Mouse (Mus musculus) lung, postnatal 0 days (tissue): ENCODE data around the gene Hip1r. TPM values are rescaled to one million over a fixed set of nuclear protein-coding genes. Genes with fewer than 3 reads are reported as not detected.
"Not testable (repeated sequence)": the region's sequence is repeated elsewhere in the genome, so short reads cannot be mapped to it uniquely, and the experiment has no call there.

ENCODE experiments used
- ATAC-seq: fragments of 200-750 bp; cut with Nextera tagmentation; 2 replicates; pipeline ENCODE4 v1.8.0; 2017; ENCODE audit warnings: moderate library complexity
- DNase-seq: peaks from one replicate; pipeline ENCODE4 v3.0.0-alpha.2; 2016; ENCODE audit warnings: low spot score
- H3K27ac ChIP-seq: fragments of 300-500 bp; sonication (generic); 2 replicates; pipeline ENCODE4 v1.5.1; 2014; ENCODE audit warnings: antibody characterized with exemption, mild to moderate bottlenecking, low read length, mixed read lengths
- H3K27me3 ChIP-seq: fragments of 300-500 bp; sonication (generic); replicated peaks from 2 replicates; pipeline ENCODE4 v1.6.1; 2014; ENCODE audit warnings: low read length, mixed read lengths; ENCODE audit not compliant: insufficient read depth
- H3K36me3 ChIP-seq: fragments of 300-500 bp; sonication (generic); 2 replicates; pipeline ENCODE4 v1.6.1; 2014; ENCODE audit warnings: low read length, mixed read lengths; ENCODE audit not compliant: insufficient read depth
- H3K4me1 ChIP-seq: fragments of 300-500 bp; sonication (generic); 2 replicates; pipeline ENCODE4 v1.6.1; 2014; ENCODE audit warnings: antibody characterized with exemption, low read depth, low read length, mixed read lengths; ENCODE audit not compliant: insufficient read depth
- H3K4me2 ChIP-seq: fragments of 300-500 bp; sonication (generic); replicated peaks from 2 replicates; pipeline ENCODE4 v1.6.1; 2014; ENCODE audit warnings: low read depth, mild to moderate bottlenecking, low read length, moderate library complexity, mixed read lengths
- H3K4me3 ChIP-seq: fragments of 300-500 bp; sonication (generic); 2 replicates; pipeline ENCODE4 v1.5.1; 2014; ENCODE audit warnings: low read depth, low read length
- H3K9ac ChIP-seq: fragments of 300-500 bp; sonication (generic); replicated peaks from 2 replicates; pipeline ENCODE4 v1.6.1; 2014; ENCODE audit warnings: low read depth, mild to moderate bottlenecking
- H3K9me3 ChIP-seq: fragments of 300-500 bp; sonication (generic); 2 replicates; pipeline ENCODE4 v1.6.1; 2016; ENCODE audit warnings: low read length, mixed read lengths
- CTCF ChIP-seq: IDR thresholded peaks from 2 replicates; pipeline ENCODE4 v1.5.1; 2016; ENCODE audit warnings: antibody characterized with exemption, mild to moderate bottlenecking
- EP300 ChIP-seq: IDR thresholded peaks from 2 replicates; pipeline ENCODE4 v1.6.1; 2016; ENCODE audit warnings: antibody characterized with exemption, mild to moderate bottlenecking, control low read depth
- WGBS: fragments of 180-500 bp; shearing (Covaris S2); extraction: QIAGEN DNeasy Blood & Tissue Kit; methylation state at CpG from one replicate; pipeline ENCODE4 v1.1.7; 2014; 5-methylcytosine and 5-hydroxymethylcytosine counted together
- microRNA-seq: library from miRNA; unstranded; fragments of <30 nt; microRNA quantifications from one replicate; pipeline ENCODE4, GENCODE M21; 2016
- polyA plus RNA-seq: library from polyadenylated mRNA; unstranded; fragments of >200 nt; fragmentation: Nextera tagmentation; extraction: Ambion mirVana; gene quantifications from 2 replicates; pipeline ENCODE4 v1.2.1, GENCODE M21; 2015

Gene Hip1r
- polyA plus RNA-seq, 1 experiment from 2014 or later, result 20.0 TPM

GRCm38 (mm10) chr5:124049249-124050045 is 76.0 kb downstream of the Hip1r start:
- WGBS, result 57% methylated on average over 15 of the region's 15 CpGs
- no peak overlapping the region for H3K9ac ChIP-seq
- DNase-seq, result no peak

GRCm38 (mm10) chr5:124050095-124051050 is 76.9 kb downstream of the Hip1r start:
- Histone ChIP-seq H3K9me3 (no peaks in the 10 kb centered on the region), H3K4me2 (no peak overlapping the region), H3K36me3 (no peaks in the 10 kb centered on the region), H3K4me1 (peaks cover 4% of the 10 kb centered on the region; the same call in 1 of the 2 replicates), H3K4me3 (no peak overlapping the region), H3K27me3 (no peaks in the 10 kb centered on the region), H3K27ac (peak overlapping the region; percentile 52), H3K9ac (no peak overlapping the region)
- ATAC-seq, result peak; percentile 29; the same call in 1 of the 2 replicates
- WGBS, result 42% methylated on average over 14 of the region's 14 CpGs
- DNase-seq, result peak; percentile 38
- TF ChIP-seq CTCF, result peak; percentile 31; the same call in 1 of the 2 replicates
- TF ChIP-seq EP300, result no peak

More at GRCm38 (mm10) chr5:124049249-124050045, 76.0 kb downstream of the Hip1r start:
- Histone ChIP-seq H3K9me3 (no peaks in the 10 kb centered on the region), H3K27me3 (no peaks in the 10 kb centered on the region), H3K4me3 (no peak overlapping the region), H3K36me3 (no peaks in the 10 kb centered on the region), H3K4me2 (no peak overlapping the region), H3K4me1 (peaks cover 4% of the 10 kb centered on the region; the same call in 1 of the 2 replicates), H3K27ac (peak overlapping the region; percentile 52)
- TF ChIP-seq EP300 (no peak), CTCF (no peak)
- 0 out of 2 replicates have a peak, but pooled peaks have one; percentile 2 for ATAC-seq

GRCm38 (mm10) chr5:124051899-124052491 is 78.6 kb downstream of the Hip1r start:
- no peaks in the 10 kb centered on the region for H3K36me3 ChIP-seq
- H3K9ac ChIP-seq, result no peak overlapping the region
- 55% methylated on average over 11 of the region's 11 CpGs for WGBS
- H3K4me3 ChIP-seq, result no peak overlapping the region
- no peak for TF ChIP-seq EP300
- no peak for TF ChIP-seq CTCF
- peaks cover 4% of the 10 kb centered on the region; the same call in 1 of the 2 replicates for H3K4me1 ChIP-seq
- DNase-seq (peak; percentile 57), ATAC-seq (peak; percentile 62)
- no peak overlapping the region for H3K4me2 ChIP-seq
- H3K27me3 ChIP-seq, result no peaks in the 10 kb centered on the region
- no peaks in the 10 kb centered on the region for H3K9me3 ChIP-seq
- no peak overlapping the region for H3K27ac ChIP-seq

- 90% methylated on average over 7 of the region's 7 CpGs for WGBS
- not testable (repeated sequence) for H3K9me3 ChIP-seq, H3K4me2 ChIP-seq, H3K36me3 ChIP-seq, H3K4me3 ChIP-seq, H3K4me1 ChIP-seq, DNase-seq, H3K27ac ChIP-seq, ATAC-seq, H3K9ac ChIP-seq, H3K27me3 ChIP-seq
These were observed 79.2 kb downstream of the Hip1r start for GRCm38 (mm10) chr5:124052641-124053040.

Small RNA genes within 50 kb of the gene (microRNA-seq; reads per million reads assigned to microRNA genes)
- not detected for gene Mir7032

Other genes starting within 250 kb of the Hip1r start
- gene Rsrc2, start 224.2 kb upstream of the Hip1r start, polyA plus RNA-seq, result 96.7 and 102 TPM in 2 replicates
- 0.92 and 2.9 TPM in 2 replicates for gene Kntc1, start 223.9 kb upstream of the Hip1r start, polyA plus RNA-seq
- 3.7 and 5.4 TPM in 2 replicates for gene Hcar2, start 108.1 kb upstream of the Hip1r start, polyA plus RNA-seq
- 0.53 and 0.55 TPM in 2 replicates for gene Hcar1, start 93.6 kb upstream of the Hip1r start, polyA plus RNA-seq
- gene Denr, start 66.5 kb upstream of the Hip1r start, polyA plus RNA-seq, result 70.7 and 87.3 TPM in 2 replicates
- gene Gm43518, start 46.2 kb upstream of the Hip1r start, polyA plus RNA-seq, result 0.24 and 1.2 TPM in 2 replicates
- gene Ccdc62, start 42.9 kb upstream of the Hip1r start, polyA plus RNA-seq, result 5.9 and 6.3 TPM in 2 replicates
- gene Vps37b, start 58.6 kb downstream of the Hip1r start, polyA plus RNA-seq, result 28.5 and 31.0 TPM in 2 replicates
- gene Abcb9, start 122.2 kb downstream of the Hip1r start, polyA plus RNA-seq, result 2.6 and 3.1 TPM in 2 replicates
- gene Ogfod2, start 138.7 kb downstream of the Hip1r start, polyA plus RNA-seq, result 27.4 and 29.4 TPM in 2 replicates
- 92.2 and 99.7 TPM in 2 replicates for gene Arl6ip4, start 142.5 kb downstream of the Hip1r start, polyA plus RNA-seq